Mouse (Mus musculus): Measurements from ENCODE around the gene Alox12.

The Alox12 gene

GRCm38 (mm10) chr11:70254931-70255531 is at the start of gene Alox12:
Gene Alox12, minus strand, starts transcription at chr11:70255353.
- peak; percentile 68 for DNase-seq (ENCODE audit: extremely low spot score)

- DNase-seq (ENCODE audit: extremely low spot score): no peak
These were observed 47.1 kb upstream of the Alox12 start for GRCm38 (mm10) chr11:70302293-70302692.

GRCm38 (mm10) chr11:70297836-70298454 is 42.8 kb upstream of the Alox12 start:
- DNase-seq (ENCODE audit: extremely low spot score): no peak

GRCm38 (mm10) chr11:70297405-70297804 is 42.3 kb upstream of the Alox12 start:
- no peak for DNase-seq (ENCODE audit: extremely low spot score)

- no peak for DNase-seq (ENCODE audit: extremely low spot score)
These were observed 38.7 kb upstream of the Alox12 start for GRCm38 (mm10) chr11:70293881-70294280.

GRCm38 (mm10) chr11:70291235-70291634 is 36.1 kb upstream of the Alox12 start:
- no peak for DNase-seq (ENCODE audit: extremely low spot score)

GRCm38 (mm10) chr11:70289236-70289635 is 34.1 kb upstream of the Alox12 start:
- DNase-seq (ENCODE audit: extremely low spot score): no peak

- DNase-seq (ENCODE audit: extremely low spot score): no peak
These were observed 32.9 kb upstream of the Alox12 start for GRCm38 (mm10) chr11:70288102-70288501.

GRCm38 (mm10) chr11:70285686-70286085 is 30.5 kb upstream of the Alox12 start:
- no peak for DNase-seq (ENCODE audit: extremely low spot score)

- DNase-seq (ENCODE audit: extremely low spot score): no peak
These were observed 29.6 kb upstream of the Alox12 start for GRCm38 (mm10) chr11:70284757-70285156.

GRCm38 (mm10) chr11:70283666-70284065 is 28.5 kb upstream of the Alox12 start:
- DNase-seq (ENCODE audit: extremely low spot score): no peak

GRCm38 (mm10) chr11:70280441-70280840 is 25.3 kb upstream of the Alox12 start:
- no peak for DNase-seq (ENCODE audit: extremely low spot score)

- DNase-seq (ENCODE audit: extremely low spot score): no peak
These were observed 23.8 kb upstream of the Alox12 start for GRCm38 (mm10) chr11:70278961-70279360.

GRCm38 (mm10) chr11:70271641-70272040 is 16.5 kb upstream of the Alox12 start:
- DNase-seq (ENCODE audit: extremely low spot score): no peak

GRCm38 (mm10) chr11:70266405-70266804 is 11.3 kb upstream of the Alox12 start:
- DNase-seq (ENCODE audit: extremely low spot score): no peak

GRCm38 (mm10) chr11:70265819-70266218 is 10.7 kb upstream of the Alox12 start:
- DNase-seq (ENCODE audit: extremely low spot score): no peak

- DNase-seq (ENCODE audit: extremely low spot score): no peak
These were observed 10.1 kb upstream of the Alox12 start for GRCm38 (mm10) chr11:70265252-70265651.

- no peak for DNase-seq (ENCODE audit: extremely low spot score)
These were observed 3.9 kb upstream of the Alox12 start for GRCm38 (mm10) chr11:70259035-70259434.

- no peak for DNase-seq (ENCODE audit: extremely low spot score)
These were observed 816 bp downstream of the Alox12 start for GRCm38 (mm10) chr11:70254337-70254736.

- no peak for DNase-seq (ENCODE audit: extremely low spot score)
These were observed 3.3 kb downstream of the Alox12 start for GRCm38 (mm10) chr11:70251853-70252252.

- no peak for DNase-seq (ENCODE audit: extremely low spot score)
These were observed 5.0 kb downstream of the Alox12 start for GRCm38 (mm10) chr11:70250150-70250549.

GRCm38 (mm10) chr11:70247136-70247845 is 7.9 kb downstream of the Alox12 start:
- DNase-seq (ENCODE audit: extremely low spot score): peak; percentile 64

- no peak for DNase-seq (ENCODE audit: extremely low spot score)
These were observed 12.6 kb downstream of the Alox12 start for GRCm38 (mm10) chr11:70242591-70242990.

All from embryo, embryonic 9.5 days (tissue).